Mouse (Mus musculus): ENCODE results near the gene Prss38.

DNA sequence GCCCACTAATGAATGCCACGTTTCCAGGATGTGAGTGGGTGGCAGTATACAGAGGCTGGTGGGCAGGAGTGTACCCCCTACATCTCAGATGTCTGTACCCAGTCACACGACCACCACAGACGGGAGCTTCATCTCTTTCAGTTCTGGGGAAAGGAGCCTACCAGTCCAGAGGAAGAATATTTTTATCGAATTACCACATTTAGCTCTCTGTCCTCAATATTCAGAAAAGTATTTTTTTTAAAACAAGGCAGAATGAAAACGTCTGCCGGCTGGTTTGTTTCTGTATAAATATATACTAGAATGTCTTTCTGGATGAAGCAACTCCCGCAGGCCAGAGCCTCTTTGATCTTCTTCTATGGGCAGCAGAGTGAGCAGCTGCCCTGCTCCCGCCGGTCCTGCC lies 42.5 kb downstream of the Prss38 start:
- TF ChIP-seq CTCF (IDR thresholded peaks at IDR 0.05; ENCODE audit: low read depth, low read length), result no peak
- TF ChIP-seq POLR2A (IDR thresholded peaks at IDR 0.05; ENCODE audit: borderline replicate concordance, low read depth, low read length), result no peak
